Comparison of ENCODE assay signal across 8 mouse cellular contexts in the genomic region with DNA sequence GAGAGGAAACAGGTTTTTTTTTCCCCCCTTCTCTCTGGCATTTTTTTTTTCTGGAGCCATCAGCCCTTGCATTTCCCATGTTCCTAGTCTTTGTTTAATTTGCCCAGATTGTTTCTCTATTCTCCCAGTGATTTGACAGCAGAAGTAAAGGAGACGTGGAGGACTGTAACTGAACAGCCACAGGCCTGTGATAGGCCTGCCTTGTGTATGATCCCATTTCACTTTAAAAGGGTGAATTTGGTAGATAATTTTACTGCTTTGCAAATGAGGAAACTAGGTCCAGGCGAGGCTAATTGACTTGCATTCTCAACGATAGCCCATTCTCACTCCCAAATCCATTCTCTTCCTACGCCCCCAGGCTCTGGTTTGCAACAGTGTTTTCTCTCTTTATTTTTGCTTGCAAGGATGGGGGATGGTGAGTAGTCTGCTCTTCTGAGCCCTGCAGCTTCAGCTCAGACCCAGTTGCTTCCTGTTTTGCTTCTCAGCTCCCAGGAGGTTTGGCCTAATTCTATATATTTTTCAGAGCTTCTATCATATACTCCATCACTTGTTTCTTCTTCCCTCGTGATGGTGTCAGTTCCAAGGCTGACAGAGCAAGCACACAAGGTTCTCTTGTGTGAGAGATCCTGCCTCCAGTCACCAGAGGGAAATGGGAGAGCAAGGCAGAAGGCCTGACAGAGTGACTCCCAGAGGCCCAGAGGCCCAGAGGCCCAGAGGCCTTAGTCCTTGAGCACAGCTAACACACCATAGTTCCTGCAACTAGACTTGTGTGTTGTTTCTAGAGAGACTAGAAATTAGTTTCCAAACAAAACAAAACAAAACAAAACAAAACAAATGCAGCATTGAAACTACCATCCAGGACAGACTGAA.
A peak's percentile ranks its signal among the peaks of the same experiment; 100 is the strongest.
DNase-seq lines count a peak whose midpoint lies in the region; ATAC-seq and TF ChIP-seq lines count a peak whose summit lies in the region.

No protein-coding gene starts in this region.

- DNase-seq in midbrain, embryonic 10.5 days (ENCODE audit: low spot score): no peak
- no peak for DNase-seq in midbrain, embryonic 11.5 days (ENCODE audit: low spot score, missing footprints)
- DNase-seq in midbrain, postnatal 0 days (ENCODE audit: low spot score): peak; percentile 9
- no peak for DNase-seq in lung, postnatal 36 days
- no peak for DNase-seq in urinary bladder, postnatal 36 days (ENCODE audit: low spot score in 2 of 2)
- DNase-seq in layer of hippocampus, adult 8-10 months (ENCODE audit: low spot score in 2 of 2): no peak

- peak overlapping the region; percentile 59; the same call in 1 of the 2 replicates for H3K27ac ChIP-seq in midbrain, embryonic 10.5 days (replicated peaks)
- H3K27ac ChIP-seq in midbrain, embryonic 11.5 days (ENCODE audit: low read depth, low read length): no peak overlapping the region
- peak overlapping the region; percentile 37 to 42; a peak in 2 of 4 replicates for H3K27ac ChIP-seq in heart, embryonic 14.5 days (replicated peaks in 1 of 2; ENCODE audit: control insufficient read depth in 1 of 2, insufficient read depth in 1 of 2, low read depth in 2 of 2, low read length in 2 of 2)
- peak overlapping the region; percentile 49; the same call in 1 of the 2 replicates for H3K27ac ChIP-seq in midbrain, postnatal 0 days (ENCODE audit: low read depth, low read length)

- no peak for ATAC-seq in midbrain, embryonic 11.5 days (ENCODE audit: low FRiP score)
- ATAC-seq in common myeloid progenitor, adult 5-6 weeks (replicated peaks; ENCODE audit: low read depth, poor library complexity, severe bottlenecking): peak; percentile 42
- ATAC-seq in heart, embryonic 14.5 days (ENCODE audit: insufficient number of reproducible peaks, insufficient read depth, low FRiP score, low read depth): no peak
- ATAC-seq in midbrain, postnatal 0 days (ENCODE audit: low FRiP score): no peak

- no peak overlapping the region for H3K4me2 ChIP-seq in midbrain, embryonic 11.5 days
- no peak overlapping the region for H3K4me2 ChIP-seq in heart, embryonic 14.5 days (ENCODE audit: low read length)
- no peak overlapping the region for H3K4me2 ChIP-seq in midbrain, postnatal 0 days (ENCODE audit: low read depth, low read length, poor library complexity, severe bottlenecking)

- no peaks in the 10 kb centered on the region for H3K36me3 ChIP-seq in midbrain, embryonic 10.5 days
- no peaks in the 10 kb centered on the region for H3K36me3 ChIP-seq in midbrain, embryonic 11.5 days (ENCODE audit: control insufficient read depth, insufficient read depth, low read length)
- H3K36me3 ChIP-seq in heart, embryonic 14.5 days (ENCODE audit: control insufficient read depth, insufficient read depth, low read length): no peaks in the 10 kb centered on the region
- no peaks in the 10 kb centered on the region for H3K36me3 ChIP-seq in midbrain, postnatal 0 days (ENCODE audit: insufficient read depth, low read length)

- no peaks in the 10 kb centered on the region for H3K27me3 ChIP-seq in midbrain, embryonic 10.5 days (ENCODE audit: low read depth, poor library complexity, severe bottlenecking)
- H3K27me3 ChIP-seq in midbrain, embryonic 11.5 days (ENCODE audit: control insufficient read depth, insufficient read depth, low read length): no peaks in the 10 kb centered on the region
- no peaks in the 10 kb centered on the region for H3K27me3 ChIP-seq in heart, embryonic 14.5 days (ENCODE audit: control insufficient read depth, insufficient read depth, low read length)
- H3K27me3 ChIP-seq in midbrain, postnatal 0 days (ENCODE audit: insufficient read depth, low read length): no peaks in the 10 kb centered on the region

- peaks cover 32% of the 10 kb centered on the region for H3K4me1 ChIP-seq in midbrain, embryonic 10.5 days
- H3K4me1 ChIP-seq in midbrain, embryonic 11.5 days (ENCODE audit: control insufficient read depth, insufficient read depth, low read length): peaks cover 13% of the 10 kb centered on the region
- peaks cover 3 to 12% of the 10 kb centered on the region in 2 experiments; a peak in 2 of 4 replicates for H3K4me1 ChIP-seq in heart, embryonic 14.5 days (ENCODE audit: control insufficient read depth in 2 of 2, insufficient read depth in 2 of 2, low read length in 2 of 2)
- peaks cover 7% of the 10 kb centered on the region; the same call in 1 of the 2 replicates for H3K4me1 ChIP-seq in midbrain, postnatal 0 days (ENCODE audit: insufficient read depth, low read length)

- WGBS in midbrain, embryonic 10.5 days: 49% methylated on average over 5 of the region's 5 CpGs
- WGBS in midbrain, embryonic 11.5 days: 59% methylated on average over 5 of the region's 5 CpGs
- 59% methylated on average over 5 of the region's 5 CpGs for WGBS in heart, embryonic 14.5 days
- WGBS in midbrain, postnatal 0 days: 28% methylated on average over 5 of the region's 5 CpGs

- no peak overlapping the region for H3K4me3 ChIP-seq in midbrain, embryonic 10.5 days
- no peak overlapping the region for H3K4me3 ChIP-seq in midbrain, embryonic 11.5 days (ENCODE audit: low read depth, low read length)
- H3K4me3 ChIP-seq in heart, embryonic 14.5 days (ENCODE audit: control insufficient read depth in 1 of 2, insufficient read depth in 1 of 2, low read depth in 1 of 2, low read length in 2 of 2): no peak overlapping the region
- no peak overlapping the region for H3K4me3 ChIP-seq in midbrain, postnatal 0 days (ENCODE audit: low read depth, low read length)

- no peaks in the 10 kb centered on the region for H3K9me3 ChIP-seq in midbrain, embryonic 10.5 days (replicated peaks)
- no peaks in the 10 kb centered on the region for H3K9me3 ChIP-seq in midbrain, embryonic 11.5 days (ENCODE audit: control insufficient read depth, low read length)
- H3K9me3 ChIP-seq in heart, embryonic 14.5 days (ENCODE audit: control insufficient read depth, low read length): no peaks in the 10 kb centered on the region
- H3K9me3 ChIP-seq in midbrain, postnatal 0 days (ENCODE audit: low read length): no peaks in the 10 kb centered on the region

- no peak overlapping the region for H3K9ac ChIP-seq in midbrain, embryonic 11.5 days (ENCODE audit: low read length)
- no peak overlapping the region for H3K9ac ChIP-seq in heart, embryonic 14.5 days (ENCODE audit: low read length)
- no peak overlapping the region for H3K9ac ChIP-seq in midbrain, postnatal 0 days (replicated peaks; ENCODE audit: low read length, poor library complexity, severe bottlenecking)

- no peak for TF ChIP-seq CTCF in midbrain, postnatal 0 days (IDR thresholded peaks at IDR 0.05)
